Mouse (Mus musculus): ENCODE measurements around the gene Pkp2. TPM values are rescaled to one million over a fixed set of nuclear protein-coding genes. Genes with fewer than 3 reads are reported as not detected.

Gene Pkp2
- polyA plus RNA-seq, 1 experiment from 2014 or later: 1.00 TPM

GRCm38 (mm10) chr16:16272978-16273377 lies 59.9 kb downstream of the Pkp2 start:
- Histone ChIP-seq H3K4me3 (replicated peaks) (no peak overlapping the region), H3K27me3 (no peaks in the 10 kb centered on the region), H3K9me3 (no peaks in the 10 kb centered on the region), H3K4me1 (replicated peaks) (peaks cover 8% of the 10 kb centered on the region), H3K4me2 (replicated peaks) (no peak overlapping the region), H3K27ac (no peak overlapping the region), H3K9ac (replicated peaks) (no peak overlapping the region), H3K36me3 (no peaks in the 10 kb centered on the region)
- 0 out of 2 replicates have a peak, but pooled peaks have one; percentile 20 for ATAC-seq
- 29% methylated on average over 3 of the region's 3 CpGs for WGBS

- no peak overlapping the region for H3K27ac ChIP-seq
- H3K4me3 ChIP-seq (replicated peaks): no peak overlapping the region
- no peaks in the 10 kb centered on the region for H3K27me3 ChIP-seq
- ATAC-seq: no peak
- no peaks in the 10 kb centered on the region for H3K9me3 ChIP-seq
- WGBS: 85% methylated on average over 6 of the region's 6 CpGs
- no peak overlapping the region for H3K9ac ChIP-seq (replicated peaks)
- H3K36me3 ChIP-seq: no peaks in the 10 kb centered on the region
- no peak overlapping the region for H3K4me2 ChIP-seq (replicated peaks)
- H3K4me1 ChIP-seq (replicated peaks): peaks cover 8% of the 10 kb centered on the region
These were observed 60.6 kb downstream of the Pkp2 start for GRCm38 (mm10) chr16:16273752-16274151.

- Histone ChIP-seq H3K4me3 (replicated peaks) (peak within 1 kb of the TSS; percentile 69), H3K9me3 (no peaks in the 10 kb centered on the region), H3K27me3 (no peaks in the 10 kb centered on the region), H3K4me1 (replicated peaks) (peaks cover 24% of the 10 kb centered on the region), H3K9ac (replicated peaks) (peak within 1 kb of the TSS; percentile 82), H3K36me3 (peaks cover 12% of the 10 kb centered on the region), H3K27ac (peak within 1 kb of the TSS; percentile 88), H3K4me2 (replicated peaks) (peak within 1 kb of the TSS; percentile 83)
- under 1% methylated on average over 50 of the region's 50 CpGs for WGBS
- peak; percentile 99 for ATAC-seq
These were observed 89.4 kb downstream of the Pkp2 start, which contains the start of gene Yars2 for GRCm38 (mm10) chr16:16302369-16303137. Gene Yars2, plus strand, starts transcription at chr16:16302965.

GRCm38 (mm10) chr16:16303138-16303827 lies 90.2 kb downstream of the Pkp2 start:
- H3K4me3 ChIP-seq (replicated peaks): peak overlapping the region; percentile 69
- H3K4me2 ChIP-seq (replicated peaks): peak overlapping the region; percentile 83
- H3K27me3 ChIP-seq: no peaks in the 10 kb centered on the region
- under 1% methylated on average over 61 of the region's 61 CpGs for WGBS
- ATAC-seq: peak; percentile 81
- peaks cover 14% of the 10 kb centered on the region for H3K36me3 ChIP-seq
- H3K4me1 ChIP-seq (replicated peaks): peaks cover 24% of the 10 kb centered on the region
- peak overlapping the region; percentile 82 for H3K9ac ChIP-seq (replicated peaks)
- H3K9me3 ChIP-seq: no peaks in the 10 kb centered on the region
- peak overlapping the region; percentile 88 for H3K27ac ChIP-seq

- peak overlapping the region; percentile 82 for H3K9ac ChIP-seq (replicated peaks)
These were observed 90.8 kb downstream of the Pkp2 start for GRCm38 (mm10) chr16:16303888-16304287.

GRCm38 (mm10) chr16:16311319-16311718 lies 98.2 kb downstream of the Pkp2 start:
- Histone ChIP-seq H3K9ac (replicated peaks) (no peak overlapping the region), H3K27ac (no peak overlapping the region), H3K9me3 (no peaks in the 10 kb centered on the region), H3K4me1 (replicated peaks) (no peaks in the 10 kb centered on the region), H3K36me3 (peaks cover 57% of the 10 kb centered on the region), H3K4me3 (replicated peaks) (no peak overlapping the region), H3K27me3 (no peaks in the 10 kb centered on the region), H3K4me2 (replicated peaks) (no peak overlapping the region)
- 80% methylated on average over 5 of the region's 5 CpGs for WGBS
- ATAC-seq: peak; percentile 60; the same call in 1 of the 2 replicates

More at GRCm38 (mm10) chr16:16303888-16304287, 90.8 kb downstream of the Pkp2 start:
- Histone ChIP-seq H3K27ac (no peak overlapping the region), H3K36me3 (peaks cover 15% of the 10 kb centered on the region), H3K27me3 (no peaks in the 10 kb centered on the region), H3K4me1 (replicated peaks) (peaks cover 24% of the 10 kb centered on the region), H3K4me2 (replicated peaks) (peak overlapping the region; percentile 83), H3K9me3 (no peaks in the 10 kb centered on the region), H3K4me3 (replicated peaks) (peak overlapping the region; percentile 69)
- 20% methylated on average over 7 of the region's 7 CpGs for WGBS
- no peak for ATAC-seq

Other genes starting within 250 kb of the Pkp2 start
- gene Yars2, start 89.6 kb downstream of the Pkp2 start, polyA plus RNA-seq (2015; fragmentation: Nextera tagmentation; extraction: Ambion mirVana): 26.5 and 26.8 TPM in 2 replicates
- 86.7 and 100 TPM in 2 replicates for gene Dnm1l, start 145.6 kb downstream of the Pkp2 start, polyA plus RNA-seq (2015; fragmentation: Nextera tagmentation; extraction: Ambion mirVana)

Measured in midbrain, embryonic 13.5 days (tissue).